Mouse (Mus musculus): ENCODE measurements around the gene Msln. TPM values are rescaled to one million over a fixed set of nuclear protein-coding genes. Genes with fewer than 3 reads are reported as not detected.

Msln gene
- polyA plus RNA-seq, 1 experiment = 9.6 TPM

- Histone ChIP-seq H3K27me3 (ENCODE audit: control insufficient read depth, insufficient read depth, low read length, poor library complexity, severe bottlenecking) (no peaks in the 10 kb centered on the region), H3K9ac (ENCODE audit: low read depth, poor library complexity, severe bottlenecking) (no peak overlapping the region), H3K4me3 (ENCODE audit: low read depth, low read length) (no peak overlapping the region), H3K27ac (ENCODE audit: insufficient read depth, low read length) (no peak overlapping the region), H3K9me3 (replicated peaks; ENCODE audit: control insufficient read depth, insufficient read depth, low read length, poor library complexity, severe bottlenecking) (no peaks in the 10 kb centered on the region), H3K4me1 (ENCODE audit: control insufficient read depth, insufficient read depth, low read length) (no peaks in the 10 kb centered on the region), H3K36me3 (ENCODE audit: control insufficient read depth, insufficient read depth, low read length, poor library complexity, severe bottlenecking) (no peaks in the 10 kb centered on the region)
- TF ChIP-seq CTCF (IDR thresholded peaks at IDR 0.05; ENCODE audit: low read depth, low read length) = no peak
- no peak for TF ChIP-seq POLR2A (IDR thresholded peaks at IDR 0.05; ENCODE audit: insufficient read depth, low read length)
- TF ChIP-seq EP300 (IDR thresholded peaks at IDR 0.05; ENCODE audit: insufficient read depth, low read depth, low read length) = no peak
Observed at GRCm38 (mm10) chr17:25738861-25739260, 15.3 kb downstream of the Msln start.

- H3K4me1 ChIP-seq (ENCODE audit: control insufficient read depth, insufficient read depth, low read length) = no peaks in the 10 kb centered on the region
- no peaks in the 10 kb centered on the region for H3K36me3 ChIP-seq (ENCODE audit: control insufficient read depth, insufficient read depth, low read length, poor library complexity, severe bottlenecking)
- TF ChIP-seq CTCF (IDR thresholded peaks at IDR 0.05; ENCODE audit: low read depth, low read length) = no peak
- no peak for TF ChIP-seq POLR2A (IDR thresholded peaks at IDR 0.05; ENCODE audit: insufficient read depth, low read length)
- no peak for TF ChIP-seq EP300 (IDR thresholded peaks at IDR 0.05; ENCODE audit: insufficient read depth, low read depth, low read length)
- no peak within 1 kb of the TSS for H3K9ac ChIP-seq (ENCODE audit: low read depth, poor library complexity, severe bottlenecking)
- H3K27ac ChIP-seq (ENCODE audit: insufficient read depth, low read length) = no peak within 1 kb of the TSS
- no peak within 1 kb of the TSS for H3K4me3 ChIP-seq (ENCODE audit: low read depth, low read length)
- no peaks in the 10 kb centered on the region for H3K27me3 ChIP-seq (ENCODE audit: control insufficient read depth, insufficient read depth, low read length, poor library complexity, severe bottlenecking)
- no peaks in the 10 kb centered on the region for H3K9me3 ChIP-seq (replicated peaks; ENCODE audit: control insufficient read depth, insufficient read depth, low read length, poor library complexity, severe bottlenecking)
Observed at GRCm38 (mm10) chr17:25735745-25736144, 18.4 kb downstream of the Msln start, which contains the start of gene Mslnl. Mslnl (plus strand) TSS chr17:25736042.

GRCm38 (mm10) chr17:25735246-25735645, 18.9 kb downstream of the Msln start:
- TF ChIP-seq POLR2A (IDR thresholded peaks at IDR 0.05; ENCODE audit: insufficient read depth, low read length) (no peak), CTCF (IDR thresholded peaks at IDR 0.05; ENCODE audit: low read depth, low read length) (no peak), EP300 (IDR thresholded peaks at IDR 0.05; ENCODE audit: insufficient read depth, low read depth, low read length) (no peak)
- no peak overlapping the region for H3K9ac ChIP-seq (ENCODE audit: low read depth, poor library complexity, severe bottlenecking)
- no peaks in the 10 kb centered on the region for H3K36me3 ChIP-seq (ENCODE audit: control insufficient read depth, insufficient read depth, low read length, poor library complexity, severe bottlenecking)
- no peak overlapping the region for H3K4me3 ChIP-seq (ENCODE audit: low read depth, low read length)
- no peaks in the 10 kb centered on the region for H3K27me3 ChIP-seq (ENCODE audit: control insufficient read depth, insufficient read depth, low read length, poor library complexity, severe bottlenecking)
- no peak overlapping the region for H3K27ac ChIP-seq (ENCODE audit: insufficient read depth, low read length)
- H3K4me1 ChIP-seq (ENCODE audit: control insufficient read depth, insufficient read depth, low read length) = no peaks in the 10 kb centered on the region
- no peaks in the 10 kb centered on the region for H3K9me3 ChIP-seq (replicated peaks; ENCODE audit: control insufficient read depth, insufficient read depth, low read length, poor library complexity, severe bottlenecking)

GRCm38 (mm10) chr17:25732082-25732481, 22.1 kb downstream of the Msln start:
- no peak overlapping the region for H3K9ac ChIP-seq (ENCODE audit: low read depth, poor library complexity, severe bottlenecking)
- H3K27me3 ChIP-seq (ENCODE audit: control insufficient read depth, insufficient read depth, low read length, poor library complexity, severe bottlenecking) = no peaks in the 10 kb centered on the region
- H3K4me3 ChIP-seq (ENCODE audit: low read depth, low read length) = no peak overlapping the region
- no peaks in the 10 kb centered on the region for H3K4me1 ChIP-seq (ENCODE audit: control insufficient read depth, insufficient read depth, low read length)
- no peaks in the 10 kb centered on the region for H3K36me3 ChIP-seq (ENCODE audit: control insufficient read depth, insufficient read depth, low read length, poor library complexity, severe bottlenecking)
- H3K9me3 ChIP-seq (replicated peaks; ENCODE audit: control insufficient read depth, insufficient read depth, low read length, poor library complexity, severe bottlenecking) = no peaks in the 10 kb centered on the region
- TF ChIP-seq EP300 (IDR thresholded peaks at IDR 0.05; ENCODE audit: insufficient read depth, low read depth, low read length) (no peak), POLR2A (IDR thresholded peaks at IDR 0.05; ENCODE audit: insufficient read depth, low read length) (no peak), CTCF (IDR thresholded peaks at IDR 0.05; ENCODE audit: low read depth, low read length) (peak; percentile 95)
- peak overlapping the region; percentile 26 for H3K27ac ChIP-seq (ENCODE audit: insufficient read depth, low read length)

- Histone ChIP-seq H3K27ac (ENCODE audit: insufficient read depth, low read length) (no peak overlapping the region), H3K9ac (ENCODE audit: low read depth, poor library complexity, severe bottlenecking) (peak overlapping the region; percentile 63), H3K27me3 (ENCODE audit: control insufficient read depth, insufficient read depth, low read length, poor library complexity, severe bottlenecking) (no peaks in the 10 kb centered on the region), H3K4me1 (ENCODE audit: control insufficient read depth, insufficient read depth, low read length) (no peaks in the 10 kb centered on the region), H3K36me3 (ENCODE audit: control insufficient read depth, insufficient read depth, low read length, poor library complexity, severe bottlenecking) (no peaks in the 10 kb centered on the region), H3K9me3 (replicated peaks; ENCODE audit: control insufficient read depth, insufficient read depth, low read length, poor library complexity, severe bottlenecking) (no peaks in the 10 kb centered on the region), H3K4me3 (ENCODE audit: low read depth, low read length) (peak overlapping the region; percentile 90)
- TF ChIP-seq POLR2A (IDR thresholded peaks at IDR 0.05; ENCODE audit: insufficient read depth, low read length) = no peak
- TF ChIP-seq EP300 (IDR thresholded peaks at IDR 0.05; ENCODE audit: insufficient read depth, low read depth, low read length) = no peak
- no peak for TF ChIP-seq CTCF (IDR thresholded peaks at IDR 0.05; ENCODE audit: low read depth, low read length)
Observed at GRCm38 (mm10) chr17:25728009-25728270, 26.2 kb downstream of the Msln start.

GRCm38 (mm10) chr17:25727265-25728008, 26.7 kb downstream of the Msln start, which contains the start of the genes Chtf18 and Rpusd1:
Chtf18 (minus strand) TSS chr17:25727419.
Rpusd1 (plus strand) TSS chr17:25727670.
- Histone ChIP-seq H3K27me3 (ENCODE audit: control insufficient read depth, insufficient read depth, low read length, poor library complexity, severe bottlenecking) (no peaks in the 10 kb centered on the region), H3K4me1 (ENCODE audit: control insufficient read depth, insufficient read depth, low read length) (no peaks in the 10 kb centered on the region), H3K4me3 (ENCODE audit: low read depth, low read length) (peak within 1 kb of the TSS; percentile 98), H3K27ac (ENCODE audit: insufficient read depth, low read length) (no peak within 1 kb of the TSS), H3K9ac (ENCODE audit: low read depth, poor library complexity, severe bottlenecking) (peak within 1 kb of the TSS; percentile 64), H3K9me3 (replicated peaks; ENCODE audit: control insufficient read depth, insufficient read depth, low read length, poor library complexity, severe bottlenecking) (no peaks in the 10 kb centered on the region), H3K36me3 (ENCODE audit: control insufficient read depth, insufficient read depth, low read length, poor library complexity, severe bottlenecking) (no peaks in the 10 kb centered on the region)
- peak; percentile 94 for TF ChIP-seq POLR2A (IDR thresholded peaks at IDR 0.05; ENCODE audit: insufficient read depth, low read length)
- TF ChIP-seq EP300 (IDR thresholded peaks at IDR 0.05; ENCODE audit: insufficient read depth, low read depth, low read length) = no peak
